Mouse (Mus musculus) hindbrain, postnatal 0 days (tissue): Measurements from ENCODE around the gene Tnfaip1. TPM values are rescaled to one million over a fixed set of nuclear protein-coding genes. Genes with fewer than 3 reads are reported as not detected.
A peak's percentile ranks its signal among the peaks of the same experiment; 100 is the strongest.
"Not testable (repeated sequence)": the region's sequence is repeated elsewhere in the genome, so short reads cannot be mapped to it uniquely, and the experiment has no call there.

Source experiments
- ATAC-seq: fragments of 200-750 bp; cut with Nextera tagmentation; 2 replicates; pipeline ENCODE4 v1.8.0; 2017; ENCODE audit warnings: mild to moderate bottlenecking, moderate TSS enrichment, moderate library complexity
- DNase-seq: peaks from one replicate; pipeline ENCODE4 v3.0.0-alpha.2; 2015; ENCODE audit warnings: low spot score
- H3K27ac ChIP-seq: fragments of 300-500 bp; sonication (generic); 2 replicates; pipeline ENCODE4 v1.5.1; 2014; ENCODE audit warnings: mild to moderate bottlenecking
- H3K27me3 ChIP-seq: fragments of 300-500 bp; sonication (generic); 2 replicates; pipeline ENCODE4 v1.6.1; 2014; ENCODE audit warnings: low read length, mixed read lengths; ENCODE audit not compliant: insufficient read depth
- H3K36me3 ChIP-seq: fragments of 300-500 bp; sonication (generic); 2 replicates; pipeline ENCODE4 v1.6.1; 2014; ENCODE audit warnings: low read length, mixed read lengths; ENCODE audit not compliant: insufficient read depth
- H3K4me1 ChIP-seq: fragments of 300-500 bp; sonication (generic); 2 replicates; pipeline ENCODE4 v1.6.1; 2014; ENCODE audit warnings: antibody characterized with exemption, low read length, mixed read lengths; ENCODE audit not compliant: insufficient read depth
- H3K4me2 ChIP-seq: fragments of 300-500 bp; sonication (generic); 2 replicates; pipeline ENCODE4 v1.6.1; 2014; ENCODE audit warnings: low read depth, mild to moderate bottlenecking, low read length, moderate library complexity, mixed read lengths
- H3K4me3 ChIP-seq: fragments of 300-500 bp; sonication (generic); 2 replicates; pipeline ENCODE4 v1.5.1; 2014; ENCODE audit warnings: low read length
- H3K9ac ChIP-seq: fragments of 300-500 bp; sonication (generic); replicated peaks from 2 replicates; pipeline ENCODE4 v1.6.1; 2014; ENCODE audit warnings: mild to moderate bottlenecking, low read length, moderate library complexity, mixed read lengths
- H3K9me3 ChIP-seq: fragments of 300-500 bp; sonication (generic); 2 replicates; pipeline ENCODE4 v1.6.1; 2016; ENCODE audit warnings: low read length, mixed read lengths
- CTCF ChIP-seq: IDR thresholded peaks from 2 replicates; pipeline ENCODE4 v1.5.1; 2016; ENCODE audit warnings: antibody characterized with exemption, control low read depth, low read depth
- WGBS: fragments of 180-500 bp; shearing (Covaris S2); extraction: QIAGEN DNeasy Blood & Tissue Kit; methylation state at CpG from one replicate; pipeline ENCODE4 v1.1.7; 2014; 5-methylcytosine and 5-hydroxymethylcytosine counted together
- polyA plus RNA-seq: library from polyadenylated mRNA; unstranded; fragments of >200 nt; fragmentation: Nextera tagmentation; extraction: Ambion mirVana; gene quantifications from 2 replicates; pipeline ENCODE4 v1.2.1, GENCODE M21; 2015
- total RNA-seq: library from RNA; depleted of rRNA; stranded (reverse); fragments of >200 nt; gene quantifications from 2 replicates; pipeline ENCODE4 v1.2.3, GENCODE M21; 2014

Gene Tnfaip1
- total and polyA plus RNA-seq, 2 experiments from 2014 or later: 46.2 to 56.2 TPM

DNA sequence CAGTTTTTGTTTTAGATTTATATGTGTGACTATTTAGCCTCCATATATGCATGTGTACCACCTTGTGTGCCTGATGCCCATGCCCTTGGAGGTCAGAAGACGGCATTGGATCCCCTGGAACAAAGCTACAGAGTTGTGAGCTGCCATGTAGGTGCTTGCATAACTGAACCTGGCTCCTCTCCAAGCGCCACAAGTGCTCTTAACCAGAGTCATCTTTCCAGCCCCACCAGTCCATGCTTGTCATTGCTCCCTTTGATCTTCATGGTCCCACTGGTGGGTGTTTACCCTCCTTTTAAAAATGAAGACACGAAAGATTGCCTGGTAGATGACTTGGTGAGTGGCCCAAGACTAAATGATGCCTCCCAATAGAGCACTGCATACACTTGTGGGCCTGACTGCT, 4.2 kb upstream of the Tnfaip1 start:
- no peaks in the 10 kb centered on the region for H3K27me3 ChIP-seq
- DNase-seq (no peak), ATAC-seq (no peak)
- no peaks in the 10 kb centered on the region for H3K9me3 ChIP-seq
- H3K4me2 ChIP-seq: no peak overlapping the region
- TF ChIP-seq CTCF: no peak
- H3K4me3 ChIP-seq: no peak overlapping the region
- peaks cover 14% of the 10 kb centered on the region; the same call in 1 of the 2 replicates for H3K4me1 ChIP-seq
- H3K36me3 ChIP-seq: peaks cover 16% of the 10 kb centered on the region; the same call in 1 of the 2 replicates
- H3K27ac ChIP-seq: no peak overlapping the region
- 89% methylated on average over 3 of the region's 3 CpGs for WGBS
- no peak overlapping the region for H3K9ac ChIP-seq

DNA sequence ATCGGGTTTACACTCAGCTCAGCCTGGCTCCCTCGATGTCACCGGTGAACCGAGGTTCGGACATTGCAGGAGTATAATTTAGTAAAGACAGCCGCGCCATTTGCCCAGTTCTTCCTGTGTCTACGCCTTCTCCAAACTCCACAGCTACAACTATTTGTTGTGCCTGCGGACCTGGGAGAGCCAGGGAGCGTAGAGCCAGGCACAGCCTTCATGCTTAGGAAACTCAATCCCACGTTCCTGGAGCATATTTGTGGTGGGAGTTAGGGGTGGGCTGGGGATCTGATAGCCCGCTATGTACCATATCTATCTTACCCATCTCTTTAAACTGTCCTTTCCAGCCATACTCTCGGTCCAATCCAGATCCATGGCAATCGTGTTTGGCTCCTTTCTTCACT, 555 bp upstream of the Tnfaip1 start:
- peaks cover 21% of the 10 kb centered on the region; the same call in 1 of the 2 replicates for H3K4me1 ChIP-seq
- H3K4me3 ChIP-seq: peak overlapping the region; percentile 81
- 2% methylated on average over 14 of the region's 14 CpGs for WGBS
- ATAC-seq: 0 out of 2 replicates have a peak, but pooled peaks have one; percentile 0
- TF ChIP-seq CTCF: no peak
- peak overlapping the region; percentile 75 for H3K9ac ChIP-seq
- H3K9me3 ChIP-seq: no peaks in the 10 kb centered on the region
- H3K36me3 ChIP-seq: peaks cover 16% of the 10 kb centered on the region; the same call in 1 of the 2 replicates
- H3K27ac ChIP-seq: peak overlapping the region; percentile 86
- H3K4me2 ChIP-seq: peak overlapping the region; percentile 86
- H3K27me3 ChIP-seq: no peaks in the 10 kb centered on the region
- DNase-seq: no peak

DNA sequence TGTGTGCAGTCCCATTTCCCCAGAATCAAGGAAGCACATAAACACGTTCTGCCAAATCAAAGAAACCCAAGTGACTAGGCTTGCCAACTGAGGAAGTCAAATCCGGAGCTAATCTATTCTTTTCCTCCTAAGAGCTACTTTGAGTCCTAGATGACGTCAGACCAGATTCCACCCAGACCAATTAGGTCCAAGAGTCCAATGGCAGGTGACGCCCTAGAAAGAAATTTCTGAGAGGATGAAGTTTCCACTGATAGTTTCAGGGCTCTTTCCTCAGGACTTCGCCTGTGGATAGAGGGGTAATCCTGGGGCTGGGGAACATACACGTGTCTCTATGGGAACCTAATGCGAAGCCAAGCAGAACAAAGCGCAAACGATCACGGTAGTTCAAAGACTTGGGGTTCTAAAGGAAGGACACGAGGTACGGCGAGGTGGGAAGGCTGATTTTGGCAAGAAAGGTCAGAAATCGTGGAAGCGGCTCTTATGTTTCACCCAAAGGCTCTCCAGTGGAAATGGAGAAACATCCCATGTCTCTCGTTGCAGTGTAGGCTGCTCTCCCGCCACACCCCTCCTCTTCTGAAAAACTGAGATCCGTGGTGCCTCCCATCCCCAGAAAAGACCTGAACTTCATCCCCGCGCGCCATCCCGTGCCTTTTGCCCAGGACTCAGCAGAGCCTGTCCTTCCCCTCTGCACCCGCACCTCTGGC, 604 bp downstream of the Tnfaip1 start:
- Histone ChIP-seq H3K9me3 (no peaks in the 10 kb centered on the region), H3K27me3 (no peaks in the 10 kb centered on the region), H3K27ac (peak overlapping the region; percentile 91), H3K4me3 (peak overlapping the region; percentile 81), H3K9ac (peak overlapping the region; percentile 71), H3K4me1 (peaks cover 21% of the 10 kb centered on the region; the same call in 1 of the 2 replicates), H3K4me2 (peak overlapping the region; percentile 88), H3K36me3 (peaks cover 12% of the 10 kb centered on the region; the same call in 1 of the 2 replicates)
- ATAC-seq: peak; percentile 68
- TF ChIP-seq CTCF: no peak
- DNase-seq: peak; percentile 49
- under 1% methylated on average over 23 of the region's 23 CpGs for WGBS

GRCm38 (mm10) chr11:78534516-78534915, 1.6 kb downstream of the Tnfaip1 start:
- H3K36me3 ChIP-seq: peaks cover 8% of the 10 kb centered on the region
- no peak for DNase-seq
- H3K4me1 ChIP-seq: peaks cover 21% of the 10 kb centered on the region; the same call in 1 of the 2 replicates
- peak overlapping the region; percentile 81 for H3K4me3 ChIP-seq
- 89% methylated on average over 4 of the region's 4 CpGs for WGBS
- H3K27ac ChIP-seq: no peak overlapping the region
- no peak overlapping the region for H3K9ac ChIP-seq
- ATAC-seq: no peak
- no peaks in the 10 kb centered on the region for H3K9me3 ChIP-seq
- no peaks in the 10 kb centered on the region for H3K27me3 ChIP-seq
- TF ChIP-seq CTCF: peak; percentile 22
- peak overlapping the region; percentile 88 for H3K4me2 ChIP-seq

GRCm38 (mm10) chr11:78531515-78531914, 4.6 kb downstream of the Tnfaip1 start:
- H3K36me3 ChIP-seq: peaks cover 34% of the 10 kb centered on the region
- not testable (repeated sequence) for H3K9ac ChIP-seq, H3K4me3 ChIP-seq, H3K27me3 ChIP-seq, ATAC-seq, H3K9me3 ChIP-seq, H3K27ac ChIP-seq, H3K4me1 ChIP-seq, DNase-seq, H3K4me2 ChIP-seq
- WGBS: 85% methylated on average over 9 of the region's 10 CpGs

- peaks cover 7% of the 10 kb centered on the region; the same call in 1 of the 2 replicates for H3K4me1 ChIP-seq
- no peaks in the 10 kb centered on the region for H3K9me3 ChIP-seq
- no peaks in the 10 kb centered on the region for H3K27me3 ChIP-seq
- H3K4me2 ChIP-seq: no peak overlapping the region
- peaks cover 39% of the 10 kb centered on the region for H3K36me3 ChIP-seq
- ATAC-seq (no peak), DNase-seq (no peak)
- peak overlapping the region; percentile 34; the same call in 1 of the 2 replicates for H3K27ac ChIP-seq
- WGBS: 82% methylated on average over 6 of the region's 6 CpGs
- TF ChIP-seq CTCF: no peak
- no peak overlapping the region for H3K9ac ChIP-seq
- H3K4me3 ChIP-seq: no peak overlapping the region
These were observed 5.1 kb downstream of the Tnfaip1 start for GRCm38 (mm10) chr11:78531046-78531445.

GRCm38 (mm10) chr11:78530001-78530400, 6.1 kb downstream of the Tnfaip1 start:
- Histone ChIP-seq H3K27ac (no peak overlapping the region), H3K9me3 (no peaks in the 10 kb centered on the region), H3K4me1 (peaks cover 5% of the 10 kb centered on the region), H3K4me3 (no peak overlapping the region), H3K4me2 (no peak overlapping the region), H3K9ac (no peak overlapping the region), H3K36me3 (peaks cover 41% of the 10 kb centered on the region), H3K27me3 (no peaks in the 10 kb centered on the region)
- no peak for TF ChIP-seq CTCF
- ATAC-seq (no peak), DNase-seq (no peak)
- WGBS: 92% methylated on average over 12 of the region's 12 CpGs
